Mouse (Mus musculus) retina, adult 2 months (tissue): ENCODE measurements around the gene 9630041A04Rik.

Experiments used
- DNase-seq: peaks from one replicate; pipeline ENCODE4 v3.0.0-alpha.2; 2012; ENCODE audit warnings: low read depth, low spot score

The 9630041A04Rik gene

DNA sequence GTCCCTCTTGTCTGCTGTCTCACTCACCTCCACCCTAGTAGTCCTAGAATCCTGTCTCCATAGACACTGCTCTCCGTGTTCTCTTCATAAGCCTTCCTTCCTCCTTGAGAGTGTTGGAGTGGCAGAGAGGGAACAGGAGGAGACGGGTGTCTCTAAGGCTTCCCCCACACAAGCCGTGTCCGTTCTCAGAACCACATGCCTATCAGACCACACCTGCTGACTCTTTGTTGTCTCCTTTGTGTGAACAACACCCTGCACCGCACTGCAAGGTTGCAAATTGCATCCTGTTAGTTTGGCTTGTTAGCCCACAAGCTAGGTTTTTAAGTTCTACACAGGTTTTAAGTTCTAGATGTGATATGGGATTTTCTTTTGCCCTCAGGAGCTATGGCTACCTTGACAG lies 57.7 kb downstream of the 9630041A04Rik start:
- DNase-seq = no peak

DNA sequence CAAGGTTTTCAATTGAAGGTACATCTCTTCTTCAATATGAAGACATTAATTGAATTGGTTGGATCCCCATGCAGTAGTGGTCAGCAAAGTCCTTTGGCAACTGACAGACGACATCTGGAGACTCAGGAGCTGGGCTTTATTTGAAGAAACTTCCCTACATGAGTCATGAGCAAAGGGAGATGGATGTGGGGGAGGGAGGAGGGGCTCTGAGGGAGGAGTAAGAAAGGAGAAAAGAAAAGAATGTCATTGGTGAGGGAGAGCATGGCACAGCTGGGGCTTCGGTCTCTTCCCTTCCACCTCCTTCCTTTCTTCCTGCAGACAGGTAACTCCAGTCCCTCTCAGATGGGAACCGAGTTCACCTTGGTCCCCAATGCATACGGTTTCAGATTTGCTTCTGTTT lies 61.2 kb downstream of the 9630041A04Rik start:
- no peak for DNase-seq

DNA sequence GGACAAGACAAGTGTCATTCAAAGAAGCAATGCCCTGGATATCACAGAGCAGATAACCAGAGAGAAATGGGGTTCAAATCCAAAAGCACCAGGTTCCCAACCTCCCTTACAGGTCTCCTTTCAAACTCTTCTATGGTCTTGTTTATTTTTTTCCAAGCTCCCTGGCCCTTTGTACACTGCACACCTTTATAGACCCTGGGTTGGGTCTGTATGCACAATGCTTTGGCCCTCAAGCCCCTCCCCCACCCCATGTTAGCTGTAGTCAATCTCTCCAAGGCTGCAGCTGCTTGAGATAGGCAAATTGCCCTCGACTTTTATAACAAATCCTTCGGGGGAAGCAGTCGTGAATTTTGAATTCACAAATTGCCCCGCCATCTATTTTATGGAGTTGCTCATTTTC lies 63.2 kb downstream of the 9630041A04Rik start:
- no peak for DNase-seq

DNA sequence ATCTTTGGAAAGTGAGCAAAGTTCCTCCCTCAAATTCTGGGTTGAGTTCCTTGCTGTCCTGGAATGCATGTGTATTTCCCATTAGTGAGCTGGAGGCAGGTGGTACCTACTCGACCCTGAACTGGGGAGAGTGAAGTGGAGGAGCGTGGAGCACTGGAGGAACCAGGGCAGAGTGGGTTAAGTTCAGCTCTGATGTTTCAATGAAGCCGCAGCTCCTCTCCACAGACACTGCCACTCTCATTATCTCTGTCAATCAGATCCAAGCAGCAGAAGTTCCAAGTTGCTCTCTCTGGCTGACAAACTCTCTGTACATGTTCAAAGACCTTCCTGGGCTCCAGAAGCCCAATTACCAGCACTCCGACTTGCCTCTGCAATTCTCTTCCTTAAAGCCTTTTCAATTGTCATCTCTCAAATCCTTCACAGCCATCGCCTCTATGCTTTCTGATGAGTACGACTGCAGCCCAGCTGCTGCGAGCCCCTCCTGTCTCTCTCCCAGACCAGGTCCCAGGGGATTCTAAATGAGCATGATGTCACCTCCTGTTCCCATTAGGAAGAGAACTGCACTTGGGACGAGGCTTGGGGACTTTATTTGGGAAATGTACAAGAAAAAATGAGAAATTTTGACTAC lies 72.4 kb downstream of the 9630041A04Rik start:
- no peak for DNase-seq

DNA sequence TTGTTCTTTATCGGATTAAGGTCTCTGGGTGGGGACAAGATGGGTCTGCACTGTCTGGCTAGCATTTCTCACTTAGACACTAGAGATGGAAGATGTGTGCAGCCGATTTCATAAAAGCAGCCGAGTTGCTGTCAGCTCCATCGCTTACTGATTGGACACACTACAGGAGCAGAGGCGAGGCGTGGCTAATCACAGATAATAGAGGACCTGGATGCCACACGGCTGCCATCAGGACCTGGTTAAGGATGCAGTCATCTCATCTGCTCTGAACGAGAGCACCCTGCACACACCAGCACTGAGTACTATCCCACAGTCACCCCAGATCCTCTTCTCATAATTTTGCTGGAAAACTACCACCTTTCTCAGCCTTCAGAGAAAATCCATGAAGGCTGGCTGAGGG lies 73.2 kb downstream of the 9630041A04Rik start:
- DNase-seq = no peak

DNA sequence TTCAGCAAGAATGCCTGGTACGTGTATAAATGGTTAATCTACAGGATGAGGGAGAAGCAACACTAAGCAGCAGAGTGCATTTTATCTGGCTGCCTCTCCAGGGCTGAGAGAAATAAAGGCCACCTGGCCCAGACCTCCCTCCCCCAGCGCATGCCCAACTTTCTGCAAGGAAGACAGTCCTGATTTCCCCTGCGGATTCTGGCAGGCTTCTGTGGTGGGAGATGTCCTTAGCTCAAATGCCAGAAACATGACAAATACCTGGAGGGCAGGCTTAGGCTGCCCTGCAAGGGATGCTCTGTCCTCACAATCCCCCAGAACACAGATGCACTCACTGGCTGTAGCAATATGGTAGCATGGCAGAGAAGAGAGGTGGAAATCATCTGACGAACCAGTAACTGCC lies 76.4 kb downstream of the 9630041A04Rik start:
- no peak for DNase-seq

DNA sequence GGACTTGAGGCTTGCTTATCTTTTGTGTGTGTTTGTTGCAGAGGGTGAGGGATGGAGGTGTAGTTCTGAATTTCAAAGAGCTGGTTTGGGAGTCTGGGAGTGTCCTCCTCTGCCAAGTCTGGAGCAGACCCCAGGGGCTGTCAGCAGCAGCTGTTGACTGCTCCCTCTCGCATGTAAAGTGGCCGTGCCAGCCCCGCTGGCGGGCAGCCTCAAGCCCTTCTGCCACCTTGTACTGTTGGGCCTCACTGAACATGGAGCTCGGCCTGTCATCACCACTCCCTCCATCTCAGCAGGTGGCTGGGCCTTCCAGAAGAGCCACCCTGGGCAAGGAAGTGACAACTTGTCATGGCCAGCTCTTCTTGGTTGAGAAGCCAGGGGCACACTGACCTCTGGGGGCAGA lies 77.4 kb downstream of the 9630041A04Rik start:
- DNase-seq = no peak

DNA sequence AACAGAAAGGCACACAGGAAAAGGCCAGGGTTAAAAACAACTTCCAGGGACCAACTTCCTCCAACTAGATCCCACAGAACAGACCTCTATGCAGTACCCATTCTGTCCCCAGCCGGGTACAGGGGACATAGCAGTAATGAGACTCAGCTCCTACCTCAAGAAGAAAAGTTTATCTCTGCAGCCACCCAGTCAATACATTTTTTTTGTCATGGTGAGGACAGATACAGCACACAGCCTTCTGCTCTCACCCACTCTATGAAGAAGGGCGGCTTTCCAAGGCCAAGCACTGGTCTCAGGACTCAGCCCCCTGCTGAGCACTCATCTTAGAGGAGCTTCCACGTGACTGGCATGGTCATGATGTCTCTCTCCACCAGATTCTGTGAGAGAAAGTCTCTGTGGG lies 78.5 kb downstream of the 9630041A04Rik start:
- DNase-seq = no peak

DNA sequence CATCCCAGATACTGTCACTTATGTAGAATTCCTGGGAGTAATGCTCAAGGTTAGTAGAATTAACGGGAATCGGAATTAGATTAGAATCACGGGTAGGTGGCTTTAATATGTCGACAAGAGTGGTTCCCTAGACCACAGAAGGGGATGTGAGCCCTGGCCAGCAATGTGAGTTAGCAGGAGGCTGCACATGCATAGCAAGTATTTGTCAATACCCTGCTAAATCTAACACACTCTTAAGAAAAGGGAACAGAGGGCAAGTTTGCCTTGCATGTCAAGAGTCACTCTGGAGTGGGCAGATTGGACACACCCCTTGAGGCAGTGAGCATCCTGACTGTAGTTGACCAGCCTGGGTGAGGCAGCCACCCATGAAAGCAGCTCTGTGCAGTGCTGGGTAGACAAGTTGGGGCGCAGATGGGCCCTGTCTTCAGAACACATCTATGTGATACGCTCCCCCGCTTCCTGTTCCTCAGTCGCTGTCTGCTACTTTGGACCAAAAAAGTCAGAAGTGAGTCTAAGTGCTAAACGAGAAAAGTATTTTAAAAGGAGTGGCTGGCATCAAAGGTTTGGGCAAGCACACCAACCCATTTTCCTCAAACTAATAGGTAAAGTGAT lies 80.5 kb downstream of the 9630041A04Rik start:
- no peak for DNase-seq

DNA sequence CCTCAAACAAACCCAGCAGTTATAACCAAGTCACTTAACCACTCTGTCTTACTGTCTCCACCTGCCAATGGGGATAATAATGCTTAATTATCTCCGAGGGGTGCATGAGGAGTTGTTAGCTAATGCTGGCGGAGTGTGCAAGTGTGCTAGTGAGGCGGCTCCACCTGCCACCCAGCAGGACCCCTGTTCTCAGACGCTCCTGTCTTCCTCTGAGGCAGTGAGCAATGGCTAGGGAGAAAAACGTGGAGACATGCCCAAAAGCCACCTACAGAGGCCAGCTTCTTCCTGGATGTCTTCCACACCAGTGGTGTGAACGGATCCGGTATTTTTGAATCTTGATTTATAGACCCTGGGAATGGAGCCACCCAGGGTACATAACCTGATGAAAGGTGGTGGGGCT lies 83.7 kb downstream of the 9630041A04Rik start:
- DNase-seq = no peak

DNA sequence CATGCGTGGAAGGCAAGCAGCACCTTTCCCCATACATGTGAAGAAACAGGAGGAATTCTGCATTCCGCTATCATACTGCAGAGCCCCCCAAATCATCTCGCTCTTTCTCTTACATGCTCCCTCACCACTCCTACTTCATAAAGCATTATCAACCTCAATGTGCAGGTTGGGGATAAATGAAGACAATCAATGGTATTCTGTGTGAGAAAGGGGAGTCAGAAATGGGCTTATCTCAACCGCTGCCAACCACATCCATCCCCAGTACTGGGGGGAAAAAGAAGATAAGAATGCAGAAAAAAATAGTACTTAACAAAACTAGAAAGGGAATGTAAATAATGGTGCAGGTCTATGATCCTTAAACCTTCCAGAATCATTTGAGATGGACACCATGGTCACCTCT lies 84.2 kb downstream of the 9630041A04Rik start:
- no peak for DNase-seq

DNA sequence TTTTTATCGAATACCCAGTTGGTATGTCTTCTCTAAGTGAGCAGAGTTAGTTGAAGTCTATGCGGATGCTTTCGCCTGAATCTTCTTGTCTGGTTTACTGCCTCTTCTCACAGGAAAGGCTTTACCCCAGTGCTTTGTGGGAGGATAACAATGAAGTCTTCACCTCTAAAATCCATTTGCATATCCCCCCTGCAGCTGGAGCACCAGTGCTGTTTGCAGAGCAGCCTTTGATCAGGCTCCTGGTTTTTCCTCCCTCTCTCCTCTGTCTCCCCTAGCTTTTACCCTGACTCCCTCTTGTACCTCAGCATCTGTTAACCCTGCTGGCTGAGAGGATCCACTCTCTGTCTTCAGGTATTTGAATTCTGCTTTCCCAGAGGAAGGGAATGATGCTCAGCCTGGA lies 88.5 kb downstream of the 9630041A04Rik start:
- DNase-seq = no peak

DNA sequence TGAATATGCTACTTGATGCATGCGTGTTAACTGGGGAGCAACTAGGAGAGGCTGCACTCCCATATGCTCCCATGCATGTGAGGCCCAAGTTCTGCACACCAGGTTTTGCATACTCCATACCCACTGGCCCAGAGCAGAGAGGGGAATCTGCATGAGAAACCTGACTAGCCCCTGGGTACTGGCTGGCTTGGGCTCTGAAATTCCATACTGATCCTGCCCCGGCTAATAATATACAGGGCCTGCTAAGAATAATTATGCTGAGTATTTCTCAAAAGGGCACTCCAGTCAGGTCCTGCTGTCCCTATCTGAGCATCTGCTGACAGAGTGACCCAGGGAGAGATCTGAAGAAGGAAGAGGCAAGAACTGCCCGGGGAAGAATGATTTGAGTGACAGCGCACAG lies 92.9 kb downstream of the 9630041A04Rik start:
- no peak for DNase-seq

DNA sequence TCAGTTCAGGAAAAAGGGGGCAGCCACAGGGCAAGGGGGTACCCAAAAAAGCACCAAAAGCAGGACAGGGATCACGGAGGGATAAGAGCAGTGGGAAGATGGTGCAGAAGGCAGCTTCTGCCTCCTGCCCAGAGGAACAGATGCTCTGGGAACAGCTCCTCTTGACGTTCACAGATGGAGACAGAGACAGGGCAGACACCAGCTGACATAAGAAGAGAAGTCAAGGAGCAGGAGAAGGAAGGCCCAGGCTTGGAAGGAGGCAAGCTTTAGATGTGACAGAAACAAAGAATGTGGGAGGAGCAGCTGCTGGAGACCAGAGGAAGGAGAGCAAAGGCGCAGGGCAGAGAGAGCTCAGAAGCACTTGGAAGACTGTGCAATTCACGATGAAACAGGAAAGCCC lies 94.6 kb downstream of the 9630041A04Rik start:
- no peak for DNase-seq

DNA sequence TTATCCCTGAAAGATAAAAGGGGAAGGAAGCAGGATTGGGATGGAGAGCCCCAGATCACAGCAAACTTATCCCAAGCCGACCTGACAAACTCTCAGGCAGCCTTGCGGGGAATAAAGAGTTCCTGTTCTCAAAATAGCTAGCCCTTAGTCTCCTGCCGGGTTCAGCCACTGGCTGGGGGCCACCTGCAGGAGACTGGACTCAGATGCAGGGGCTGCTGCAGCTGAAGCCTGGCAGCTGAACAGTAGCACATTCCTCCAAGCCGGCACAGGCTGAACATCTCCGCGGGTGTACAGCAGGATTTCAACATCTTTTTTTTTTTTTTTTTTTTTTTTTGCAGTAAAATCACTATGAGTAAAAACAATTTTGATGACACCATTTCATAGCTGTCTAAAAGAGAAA lies 110.2 kb downstream of the 9630041A04Rik start:
- no peak for DNase-seq

DNA sequence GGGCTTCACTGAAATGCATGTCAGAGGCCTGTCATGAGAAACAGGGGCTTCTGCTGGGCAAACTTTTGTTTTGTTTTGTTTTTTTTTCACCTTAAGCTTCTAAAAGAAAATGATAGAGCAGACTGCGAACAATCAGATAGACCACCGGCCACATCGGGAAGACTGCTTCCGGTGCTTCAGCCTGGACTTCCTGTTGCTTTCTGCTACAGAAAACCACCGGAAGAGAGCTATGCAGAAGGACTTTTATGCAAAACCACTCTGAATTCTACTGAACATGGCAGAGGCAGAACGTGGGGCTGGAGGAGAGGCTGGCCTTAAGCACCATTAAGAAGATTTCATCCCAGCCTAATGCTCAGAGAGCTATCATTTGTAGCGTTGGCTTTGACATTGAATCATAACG lies 110.7 kb downstream of the 9630041A04Rik start:
- DNase-seq = no peak

DNA sequence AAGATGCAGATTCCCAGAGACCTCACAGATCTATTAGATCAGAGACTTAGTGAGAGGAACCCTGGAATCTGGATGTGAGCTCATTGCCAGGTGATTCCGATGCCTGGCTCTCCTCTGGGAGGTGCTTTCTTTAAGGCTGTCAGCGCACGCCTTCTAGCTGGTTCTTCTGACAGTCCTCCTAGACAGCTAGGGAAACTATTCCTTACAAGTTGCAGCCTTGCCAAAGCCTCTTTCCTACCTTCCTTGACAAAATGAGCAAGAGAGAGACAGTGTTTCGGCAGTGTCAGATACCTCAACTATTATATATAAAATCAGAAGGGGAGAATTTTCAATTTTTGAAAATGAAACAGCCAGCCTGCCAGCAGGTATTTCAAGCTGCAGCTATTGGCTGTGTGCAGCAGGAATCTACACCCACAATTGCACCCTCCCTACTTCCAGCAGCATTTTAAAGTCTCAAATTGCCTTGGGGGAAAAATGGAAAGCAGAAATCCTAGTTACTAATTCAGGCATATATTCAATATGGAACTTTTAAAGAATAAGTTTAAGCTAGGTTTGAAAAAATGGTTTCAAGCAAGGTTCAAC lies 115.3 kb downstream of the 9630041A04Rik start:
- DNase-seq = no peak

DNA sequence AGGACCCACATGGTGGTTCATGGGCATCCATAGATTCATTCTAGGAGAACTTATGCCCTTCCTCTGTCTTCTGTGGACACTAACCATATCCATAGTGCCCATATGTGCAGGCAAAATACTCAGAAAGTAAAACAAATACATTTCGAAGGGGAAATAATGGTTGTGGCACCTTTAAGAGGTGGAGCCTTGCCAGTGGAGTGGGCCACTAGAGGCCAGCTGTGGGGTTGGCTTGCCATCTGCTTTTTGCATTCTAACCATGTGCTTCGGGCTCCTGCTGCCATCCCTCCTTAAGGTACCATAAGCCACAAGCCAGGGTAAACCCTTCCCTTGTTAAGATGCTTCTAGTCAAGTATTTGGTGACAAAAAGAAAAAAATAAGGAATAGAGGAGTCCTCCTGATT lies 119.5 kb downstream of the 9630041A04Rik start:
- no peak for DNase-seq

DNA sequence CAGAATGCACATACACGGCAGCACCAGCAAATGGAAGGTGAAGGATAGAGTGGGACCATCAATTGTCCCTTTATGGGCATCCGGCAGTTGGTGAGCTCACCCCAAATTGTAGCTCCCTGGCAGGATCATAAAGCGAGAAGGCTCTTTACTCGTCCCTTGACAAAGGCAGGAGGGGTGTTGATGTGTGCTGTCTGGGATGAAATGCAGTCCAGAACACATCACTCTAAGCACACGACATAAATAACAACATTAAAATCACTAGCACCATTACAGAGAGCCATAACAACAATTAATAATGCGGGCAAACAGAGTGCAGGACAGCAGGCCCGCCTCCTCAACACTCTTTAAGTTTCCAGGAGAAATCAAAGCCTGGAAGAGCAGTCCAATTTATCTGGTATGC lies 120.7 kb downstream of the 9630041A04Rik start:
- DNase-seq = no peak

DNA sequence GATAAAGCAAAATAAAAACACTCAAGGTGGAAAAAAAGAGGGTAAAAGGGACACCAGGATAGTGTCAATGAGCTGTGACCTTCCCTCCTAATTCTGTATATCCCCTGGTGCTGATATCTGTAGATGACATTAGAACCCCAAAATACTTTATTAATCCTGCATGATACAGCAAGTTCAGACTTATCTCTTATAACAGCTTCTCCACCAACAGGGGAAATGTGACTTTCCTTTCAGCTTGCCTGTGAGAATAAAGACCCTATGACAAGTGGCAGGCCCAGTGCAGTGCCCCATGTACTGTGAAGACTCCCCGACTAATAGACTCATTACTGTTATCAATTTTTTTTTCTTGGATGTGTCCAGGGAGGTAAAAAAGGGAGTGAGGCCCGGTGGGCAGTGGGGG lies 125.3 kb downstream of the 9630041A04Rik start:
- DNase-seq = no peak

DNA sequence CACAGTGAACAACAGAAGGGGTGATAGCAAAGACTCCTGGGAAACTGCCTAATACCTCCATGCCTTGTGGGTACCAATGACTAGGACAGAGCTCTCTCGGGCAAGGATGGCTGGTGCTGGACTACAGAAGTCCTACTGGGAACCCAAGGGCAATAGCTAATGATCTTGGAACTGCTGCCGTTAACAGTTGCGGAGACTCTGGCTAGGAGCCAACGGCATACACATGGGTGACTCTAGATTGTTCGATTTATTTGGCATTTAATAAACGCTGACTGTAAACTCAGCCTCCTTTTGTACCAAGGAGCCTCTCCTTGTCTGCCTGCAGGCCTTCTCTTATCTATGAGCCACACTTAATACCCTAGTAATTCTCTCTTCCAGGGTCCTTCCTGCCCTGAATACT lies 128.4 kb downstream of the 9630041A04Rik start:
- DNase-seq = no peak

DNA sequence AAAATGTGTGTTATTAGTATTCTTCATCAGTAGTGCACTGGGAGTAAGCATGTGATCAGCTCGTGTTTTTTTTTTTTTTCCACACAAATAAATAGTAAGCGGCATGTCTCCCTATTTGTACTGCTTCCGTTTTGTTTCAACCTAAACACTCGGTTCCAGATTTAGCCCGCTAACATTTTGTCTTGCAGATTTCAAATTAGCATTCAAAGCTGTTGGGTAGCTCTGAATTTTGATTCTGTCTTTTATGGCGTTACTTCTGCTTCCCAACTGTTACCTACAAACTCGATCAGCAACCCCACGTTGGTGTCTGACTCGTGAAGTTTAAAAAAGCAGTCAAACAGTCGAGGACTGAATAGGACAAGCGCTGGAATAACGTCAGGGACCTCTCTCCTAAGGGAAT lies 129.2 kb downstream of the 9630041A04Rik start:
- DNase-seq = no peak
